Mouse (Mus musculus) CD4-positive, CD25-positive, alpha-beta regulatory T cell, adult 9 weeks (primary cell): ENCODE data around the gene Rnf24. TPM values are rescaled to one million over a fixed set of nuclear protein-coding genes. Genes with fewer than 3 reads are reported as not detected.

ENCODE experiments used
- polyA plus RNA-seq: library from polyadenylated mRNA; unstranded; fragments of 100-300 nt; shearing (Covaris generic); gene quantifications from one replicate; pipeline ENCODE4 v1.2.1, GENCODE M21; 2017

Rnf24 gene
- 0.91 TPM for polyA plus RNA-seq

GRCm38 (mm10) chr2:131352747-131353563 is at the start of gene Rnf24:
TSS of gene Rnf24 (minus strand) at chr2:131352892.

DNA sequence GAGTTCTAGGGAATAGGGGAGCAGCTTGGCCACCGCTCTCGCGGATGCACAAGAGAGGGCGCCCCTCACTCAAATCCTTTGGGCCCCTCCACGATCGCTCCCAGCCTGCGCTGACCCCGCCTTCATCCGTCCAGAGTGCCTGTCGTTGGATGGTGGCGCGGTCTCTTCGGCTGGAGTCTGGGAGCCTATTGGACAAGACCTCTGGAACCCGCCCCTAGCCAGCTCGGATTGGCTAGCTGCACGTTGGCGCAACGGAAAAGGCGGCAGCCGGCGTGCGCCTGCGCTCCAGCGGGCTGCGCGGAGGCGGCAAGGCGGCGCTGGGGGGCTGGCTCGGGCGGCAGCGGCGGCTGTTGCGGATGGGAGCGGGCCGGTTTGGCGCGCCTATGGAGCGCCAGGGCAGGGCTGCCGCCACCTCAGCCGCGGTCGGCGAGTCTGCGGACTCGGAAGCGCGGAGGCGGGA is 90.4 kb downstream of the Rnf24 start, which contains the start of gene Pank2:
TSS of gene Pank2 (plus strand) at position 283 of the 460 bp plus-strand sequence.

Other genes with a start within 250 kb of the Rnf24 start
- gene Hspa12b, start 225.6 kb downstream of the Rnf24 start, polyA plus RNA-seq: not detected
- gene Gm11037, start 219.4 kb downstream of the Rnf24 start, polyA plus RNA-seq: not detected
- gene 1700037H04Rik, start 192.8 kb downstream of the Rnf24 start, polyA plus RNA-seq: 49.0 TPM
- gene Cenpb, start 172.8 kb downstream of the Rnf24 start, polyA plus RNA-seq: 2.1 TPM
- 102 TPM for gene Cdc25b, start 165.9 kb downstream of the Rnf24 start, polyA plus RNA-seq
- not detected for gene Spef1, start 165.6 kb downstream of the Rnf24 start, polyA plus RNA-seq
- gene Ap5s1, start 145.8 kb downstream of the Rnf24 start, polyA plus RNA-seq: 25.5 TPM
- gene Mavs, start 118.8 kb downstream of the Rnf24 start, polyA plus RNA-seq: 32.7 TPM
- 7.5 TPM for gene Pank2, start 90.4 kb downstream of the Rnf24 start, polyA plus RNA-seq
- 22.7 TPM for gene Smox, start 138.6 kb upstream of the Rnf24 start, polyA plus RNA-seq
- gene Adra1d, start 209.4 kb upstream of the Rnf24 start, polyA plus RNA-seq: not detected